Mouse (Mus musculus): ENCODE results near the gene Blnk. TPM values are rescaled to one million over a fixed set of nuclear protein-coding genes. Genes with fewer than 3 reads are reported as not detected.

Blnk gene
- polyA plus RNA-seq, 1 experiment from 2014 or later, result 0.96 TPM

DNA sequence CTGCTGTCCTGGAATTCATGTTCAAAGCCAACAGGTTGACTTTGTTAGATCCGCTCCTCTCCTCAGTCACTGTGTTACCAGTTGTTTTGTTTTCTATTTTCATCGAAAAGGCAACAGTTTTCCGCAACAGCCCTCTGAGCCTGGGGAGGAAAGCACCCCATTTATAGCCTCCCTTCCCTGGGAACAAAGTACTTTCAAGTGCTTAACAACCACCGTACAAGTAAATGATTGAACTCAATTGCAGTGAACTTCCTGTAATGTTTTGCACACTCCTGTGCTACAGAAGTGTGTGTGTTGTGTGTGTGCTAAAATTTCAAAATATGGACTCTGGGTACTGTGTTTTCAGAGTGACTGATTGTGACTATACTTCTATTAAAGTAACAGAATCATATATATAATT is 13.4 kb upstream of the Blnk start:
- ATAC-seq, result no peak
- no peak overlapping the region for H3K9ac ChIP-seq (ENCODE audit: low read depth, low read length)
- 84% methylated on average over 4 of the region's 4 CpGs for WGBS
- no peaks in the 10 kb centered on the region for H3K27me3 ChIP-seq (replicated peaks; ENCODE audit: control insufficient read depth, insufficient read depth, low read length)
- no peaks in the 10 kb centered on the region for H3K36me3 ChIP-seq (ENCODE audit: control insufficient read depth, insufficient read depth, low read length)
- H3K4me3 ChIP-seq (ENCODE audit: low read length), result no peak overlapping the region
- H3K27ac ChIP-seq (ENCODE audit: low read depth, low read length), result no peak overlapping the region
- no peak overlapping the region for H3K4me2 ChIP-seq (ENCODE audit: low read length)
- no peaks in the 10 kb centered on the region for H3K4me1 ChIP-seq (ENCODE audit: control insufficient read depth, insufficient read depth, low read depth, low read length)
- no peaks in the 10 kb centered on the region for H3K9me3 ChIP-seq (ENCODE audit: control insufficient read depth, low read length)

DNA sequence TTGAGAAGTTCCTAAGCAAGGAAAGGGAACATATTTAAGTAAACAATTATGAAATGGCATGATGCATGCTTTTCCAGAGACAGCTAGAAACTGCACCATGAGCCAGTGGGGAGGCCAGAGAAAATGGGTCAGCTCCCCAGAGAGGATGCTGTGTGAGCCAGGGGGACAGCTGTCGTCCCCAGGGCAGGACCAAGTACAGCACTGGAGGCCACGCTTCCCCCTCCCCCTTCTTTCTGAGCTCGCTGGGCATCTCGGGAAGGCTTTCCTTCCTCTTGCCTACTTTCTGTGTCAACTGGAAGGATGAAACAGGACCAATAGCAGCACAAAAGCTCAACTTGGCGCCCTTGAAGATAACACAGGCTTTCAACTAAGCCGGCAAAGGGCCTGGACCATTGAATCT is 13.0 kb upstream of the Blnk start:
- H3K27me3 ChIP-seq (replicated peaks; ENCODE audit: control insufficient read depth, insufficient read depth, low read length), result no peaks in the 10 kb centered on the region
- no peaks in the 10 kb centered on the region for H3K4me1 ChIP-seq (ENCODE audit: control insufficient read depth, insufficient read depth, low read depth, low read length)
- H3K4me2 ChIP-seq (ENCODE audit: low read length), result no peak overlapping the region
- 42% methylated on average over 6 of the region's 6 CpGs for WGBS
- no peaks in the 10 kb centered on the region for H3K36me3 ChIP-seq (ENCODE audit: control insufficient read depth, insufficient read depth, low read length)
- no peak overlapping the region for H3K4me3 ChIP-seq (ENCODE audit: low read length)
- no peak for ATAC-seq
- H3K9me3 ChIP-seq (ENCODE audit: control insufficient read depth, low read length), result no peaks in the 10 kb centered on the region
- no peak overlapping the region for H3K9ac ChIP-seq (ENCODE audit: low read depth, low read length)
- no peak overlapping the region for H3K27ac ChIP-seq (ENCODE audit: low read depth, low read length)

DNA sequence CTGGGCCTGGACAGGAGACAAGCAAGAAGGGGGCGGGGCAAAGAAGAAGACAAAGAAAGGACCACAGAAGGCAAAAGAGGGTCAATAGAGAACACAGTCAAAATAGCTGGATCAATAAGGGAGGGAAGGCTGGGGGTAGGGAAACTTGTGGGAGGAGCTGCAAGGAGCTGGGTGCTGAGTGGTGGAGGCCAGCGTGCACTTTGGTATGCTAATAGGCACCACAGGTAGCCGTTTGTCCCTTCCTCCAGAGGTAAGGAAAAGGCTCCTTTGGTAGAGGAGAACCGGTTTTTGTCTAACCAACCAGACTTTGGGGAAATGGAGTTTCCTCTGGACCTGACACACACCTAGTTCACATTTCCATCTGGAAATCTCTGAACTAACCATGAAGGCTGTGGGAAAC is 12.3 kb upstream of the Blnk start:
- no peaks in the 10 kb centered on the region for H3K9me3 ChIP-seq (ENCODE audit: control insufficient read depth, low read length)
- H3K9ac ChIP-seq (ENCODE audit: low read depth, low read length), result no peak overlapping the region
- no peak overlapping the region for H3K27ac ChIP-seq (ENCODE audit: low read depth, low read length)
- no peaks in the 10 kb centered on the region for H3K27me3 ChIP-seq (replicated peaks; ENCODE audit: control insufficient read depth, insufficient read depth, low read length)
- no peaks in the 10 kb centered on the region for H3K36me3 ChIP-seq (ENCODE audit: control insufficient read depth, insufficient read depth, low read length)
- H3K4me2 ChIP-seq (ENCODE audit: low read length), result no peak overlapping the region
- WGBS, result 16% methylated on average over 4 of the region's 4 CpGs
- no peaks in the 10 kb centered on the region for H3K4me1 ChIP-seq (ENCODE audit: control insufficient read depth, insufficient read depth, low read depth, low read length)
- no peak overlapping the region for H3K4me3 ChIP-seq (ENCODE audit: low read length)
- no peak for ATAC-seq

DNA sequence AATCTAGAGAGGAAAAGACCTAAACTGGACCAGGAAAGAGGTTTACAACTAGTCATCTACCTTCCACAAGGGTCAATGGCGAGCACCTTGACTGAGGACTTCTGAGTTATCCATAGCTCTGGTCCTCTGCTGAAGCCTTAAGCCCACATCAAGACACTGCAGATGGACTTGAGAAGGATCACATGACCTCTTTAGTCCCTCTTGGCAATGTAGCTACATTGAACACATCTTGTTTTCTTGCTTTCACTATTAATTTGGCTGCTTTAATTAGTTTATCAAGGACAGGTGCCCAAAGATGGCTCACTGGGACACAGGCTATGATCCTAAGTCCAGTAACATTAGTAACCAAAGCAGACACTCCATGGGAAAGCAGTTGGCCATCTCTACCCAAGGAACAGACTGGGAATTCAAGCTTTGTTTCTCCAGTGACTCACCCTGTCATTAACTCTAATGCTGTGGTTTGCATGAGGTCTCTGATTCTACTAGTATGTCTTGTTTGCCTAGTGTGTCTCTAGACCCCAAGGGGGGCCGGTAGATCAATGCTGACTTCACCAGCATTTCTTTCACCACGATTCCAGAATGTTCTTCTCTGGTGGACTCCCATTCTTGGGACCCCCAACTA is 9.5 kb upstream of the Blnk start:
- H3K9me3 ChIP-seq (ENCODE audit: control insufficient read depth, low read length), result no peaks in the 10 kb centered on the region
- ATAC-seq, result no peak
- H3K4me3 ChIP-seq (ENCODE audit: low read length), result no peak overlapping the region
- no peaks in the 10 kb centered on the region for H3K4me1 ChIP-seq (ENCODE audit: control insufficient read depth, insufficient read depth, low read depth, low read length)
- H3K9ac ChIP-seq (ENCODE audit: low read depth, low read length), result no peak overlapping the region
- no peak overlapping the region for H3K27ac ChIP-seq (ENCODE audit: low read depth, low read length)
- H3K4me2 ChIP-seq (ENCODE audit: low read length), result no peak overlapping the region
- no peaks in the 10 kb centered on the region for H3K36me3 ChIP-seq (ENCODE audit: control insufficient read depth, insufficient read depth, low read length)
- H3K27me3 ChIP-seq (replicated peaks; ENCODE audit: control insufficient read depth, insufficient read depth, low read length), result no peaks in the 10 kb centered on the region
- WGBS, result 96% methylated on average over 3 of the region's 3 CpGs

DNA sequence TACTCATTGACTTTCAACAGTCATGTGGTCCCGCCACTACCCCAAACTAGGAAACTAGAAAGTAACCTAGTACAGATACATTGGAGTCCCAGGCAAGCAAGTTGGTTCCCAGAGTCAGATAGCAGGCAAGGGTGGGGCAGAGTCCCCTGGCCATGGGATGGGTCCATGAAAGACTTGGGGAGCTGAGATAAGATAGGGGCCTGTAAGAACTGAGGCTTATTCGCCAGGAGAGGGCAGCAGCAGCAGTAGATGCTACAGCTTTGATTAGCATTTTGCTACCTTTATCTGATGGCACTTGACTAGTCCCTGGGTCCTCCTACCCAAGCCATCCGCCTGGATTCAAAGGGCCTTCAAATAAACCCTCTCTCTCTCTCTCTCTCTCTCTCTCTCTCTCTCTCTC is 5.2 kb upstream of the Blnk start:
- WGBS, result 74% methylated on average over 3 of the region's 3 CpGs
- H3K4me3 ChIP-seq (ENCODE audit: low read length), result no peak overlapping the region
- no peaks in the 10 kb centered on the region for H3K36me3 ChIP-seq (ENCODE audit: control insufficient read depth, insufficient read depth, low read length)
- H3K9me3 ChIP-seq (ENCODE audit: control insufficient read depth, low read length), result no peaks in the 10 kb centered on the region
- no peaks in the 10 kb centered on the region for H3K27me3 ChIP-seq (replicated peaks; ENCODE audit: control insufficient read depth, insufficient read depth, low read length)
- H3K4me2 ChIP-seq (ENCODE audit: low read length), result no peak overlapping the region
- no peak for ATAC-seq
- H3K27ac ChIP-seq (ENCODE audit: low read depth, low read length), result no peak overlapping the region
- no peaks in the 10 kb centered on the region for H3K4me1 ChIP-seq (ENCODE audit: control insufficient read depth, insufficient read depth, low read depth, low read length)
- H3K9ac ChIP-seq (ENCODE audit: low read depth, low read length), result no peak overlapping the region

DNA sequence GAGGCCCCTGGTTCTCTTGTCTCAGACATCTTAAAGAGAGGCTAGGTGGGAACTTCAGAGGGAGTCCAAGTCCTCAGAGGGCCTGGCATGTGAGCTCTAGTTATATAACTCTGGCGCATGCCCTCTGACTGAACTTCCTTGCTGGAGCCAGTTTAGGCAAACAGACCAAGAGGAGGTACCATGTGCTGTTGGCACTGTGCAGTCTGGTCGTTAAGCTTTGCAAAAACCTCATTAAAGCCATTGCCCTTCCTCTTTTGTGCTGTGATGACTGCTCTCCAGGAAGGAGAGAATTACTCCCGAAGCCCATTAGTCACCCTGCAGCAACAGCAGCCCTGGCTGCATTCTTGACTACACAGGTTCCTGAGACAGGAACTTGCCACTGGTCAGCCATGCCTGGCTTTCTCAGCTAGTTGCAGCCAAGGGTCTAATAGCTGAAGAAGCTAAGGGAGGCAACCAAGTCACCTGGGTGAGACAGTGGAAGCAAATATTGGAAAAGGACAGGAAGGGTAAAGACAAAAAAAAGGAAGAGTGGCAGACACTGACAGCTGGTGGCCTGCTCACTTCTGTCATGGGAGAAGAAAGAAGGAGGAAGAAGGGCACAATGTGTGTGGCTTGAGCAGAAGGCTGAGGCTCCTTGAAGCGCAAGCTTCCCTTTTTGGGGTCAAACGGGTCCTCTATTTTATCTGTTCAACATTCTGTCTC is 4.3 kb upstream of the Blnk start:
- no peak for ATAC-seq
- H3K9me3 ChIP-seq (ENCODE audit: control insufficient read depth, low read length), result no peaks in the 10 kb centered on the region
- no peak overlapping the region for H3K9ac ChIP-seq (ENCODE audit: low read depth, low read length)
- H3K27ac ChIP-seq (ENCODE audit: low read depth, low read length), result no peak overlapping the region
- no peaks in the 10 kb centered on the region for H3K27me3 ChIP-seq (replicated peaks; ENCODE audit: control insufficient read depth, insufficient read depth, low read length)
- H3K4me1 ChIP-seq (ENCODE audit: control insufficient read depth, insufficient read depth, low read depth, low read length), result no peaks in the 10 kb centered on the region
- no peak overlapping the region for H3K4me2 ChIP-seq (ENCODE audit: low read length)
- H3K36me3 ChIP-seq (ENCODE audit: control insufficient read depth, insufficient read depth, low read length), result no peaks in the 10 kb centered on the region
- WGBS, result 63% methylated on average over 5 of the region's 5 CpGs
- H3K4me3 ChIP-seq (ENCODE audit: low read length), result no peak overlapping the region

DNA sequence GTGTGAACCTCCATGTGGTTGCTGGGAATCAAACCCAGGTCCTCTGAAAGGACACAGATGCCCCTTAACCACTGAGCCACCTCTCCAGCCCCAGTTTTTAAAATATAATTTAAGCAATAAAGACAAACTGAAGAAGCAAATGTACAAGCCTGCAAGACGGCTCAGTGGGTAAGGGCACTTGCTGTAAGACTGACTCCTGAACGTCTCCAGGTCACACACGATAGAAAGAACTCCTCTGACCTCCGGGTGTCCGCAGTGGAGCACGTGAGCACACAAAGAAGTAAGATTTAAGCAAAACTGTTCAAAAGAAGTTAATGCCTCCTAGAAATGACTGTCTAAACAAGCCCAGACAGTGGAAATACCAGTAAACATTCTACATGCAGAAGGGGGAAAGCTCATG is 2.4 kb upstream of the Blnk start:
- Histone ChIP-seq H3K4me1 (ENCODE audit: control insufficient read depth, insufficient read depth, low read depth, low read length) (no peaks in the 10 kb centered on the region), H3K9ac (ENCODE audit: low read depth, low read length) (no peak overlapping the region), H3K36me3 (ENCODE audit: control insufficient read depth, insufficient read depth, low read length) (no peaks in the 10 kb centered on the region), H3K4me2 (ENCODE audit: low read length) (no peak overlapping the region), H3K4me3 (ENCODE audit: low read length) (no peak overlapping the region), H3K27ac (ENCODE audit: low read depth, low read length) (no peak overlapping the region), H3K27me3 (replicated peaks; ENCODE audit: control insufficient read depth, insufficient read depth, low read length) (no peaks in the 10 kb centered on the region), H3K9me3 (ENCODE audit: control insufficient read depth, low read length) (no peaks in the 10 kb centered on the region)
- WGBS, result 89% methylated on average over 6 of the region's 6 CpGs
- no peak for ATAC-seq

DNA sequence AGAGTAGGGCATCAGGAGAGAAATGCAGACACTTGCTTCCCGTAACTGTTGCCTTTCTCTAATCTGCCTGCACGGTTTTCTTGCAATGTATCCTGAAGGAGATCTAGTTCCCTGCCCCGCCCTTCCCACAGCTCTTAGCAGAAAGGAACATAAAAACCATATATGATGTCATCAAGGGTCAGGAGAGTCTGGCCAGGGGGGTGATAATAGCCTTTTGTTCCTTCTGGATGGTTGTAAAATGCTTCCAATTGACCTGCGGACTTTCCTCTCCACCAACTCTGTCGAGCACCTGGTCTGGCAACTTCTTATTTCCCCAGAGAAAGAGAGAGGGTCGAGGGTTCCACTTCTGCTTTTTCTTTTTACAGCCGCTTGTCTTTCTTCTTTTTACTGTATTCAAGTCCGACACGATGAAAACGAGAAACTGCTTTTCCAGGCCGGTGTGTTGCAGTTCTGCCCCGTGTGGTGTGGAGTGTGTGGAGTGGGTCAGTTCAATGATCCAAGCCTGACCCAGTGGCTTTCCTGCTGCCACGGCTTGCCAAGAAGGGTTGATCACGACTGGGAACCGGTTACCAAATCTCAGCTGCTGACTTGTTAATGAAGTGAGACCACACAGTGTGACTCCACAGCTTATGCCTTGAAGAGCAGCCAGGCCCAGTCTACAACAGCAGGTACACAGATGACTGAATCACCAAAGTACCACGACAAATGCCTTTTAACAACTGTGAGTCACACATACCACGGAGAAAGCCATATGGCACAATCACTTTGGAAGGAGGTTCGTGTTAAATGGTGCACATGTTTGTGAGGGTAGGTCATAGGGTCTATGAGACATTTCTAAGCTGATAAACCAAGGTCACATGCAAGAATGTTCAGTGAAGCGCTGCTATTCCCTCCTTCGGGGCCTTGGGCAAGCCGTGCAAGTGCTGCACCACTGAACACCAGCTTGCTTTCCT is 1.4 kb upstream of the Blnk start:
- 55% methylated on average over 21 of the region's 21 CpGs for WGBS
- Histone ChIP-seq H3K36me3 (ENCODE audit: control insufficient read depth, insufficient read depth, low read length) (no peaks in the 10 kb centered on the region), H3K4me2 (ENCODE audit: low read length) (no peak overlapping the region), H3K9me3 (ENCODE audit: control insufficient read depth, low read length) (no peaks in the 10 kb centered on the region), H3K4me3 (ENCODE audit: low read length) (no peak overlapping the region), H3K27me3 (replicated peaks; ENCODE audit: control insufficient read depth, insufficient read depth, low read length) (no peaks in the 10 kb centered on the region), H3K9ac (ENCODE audit: low read depth, low read length) (no peak overlapping the region), H3K4me1 (ENCODE audit: control insufficient read depth, insufficient read depth, low read depth, low read length) (no peaks in the 10 kb centered on the region), H3K27ac (ENCODE audit: low read depth, low read length) (no peak overlapping the region)
- peak; percentile 80 for ATAC-seq

DNA sequence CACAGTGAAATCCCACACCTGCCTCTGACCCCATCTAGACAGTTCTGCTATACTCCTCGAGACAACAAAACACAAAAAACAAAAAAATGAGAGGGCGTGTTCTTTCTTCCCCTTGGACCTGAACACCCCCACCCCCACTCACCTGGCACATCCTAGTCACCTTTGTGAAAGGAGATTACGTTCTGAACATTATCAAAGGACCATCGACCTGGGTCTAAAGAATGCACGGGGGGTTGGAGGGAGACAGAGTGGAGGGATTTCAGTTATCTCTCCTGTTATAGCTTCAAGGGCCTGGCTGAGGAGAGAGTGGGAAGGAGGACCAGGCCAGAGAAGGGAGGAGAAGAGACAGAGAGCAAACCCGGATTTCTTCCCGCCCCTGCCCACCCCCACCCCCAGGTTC is 576 bp upstream of the Blnk start:
- Histone ChIP-seq H3K27me3 (replicated peaks; ENCODE audit: control insufficient read depth, insufficient read depth, low read length) (no peaks in the 10 kb centered on the region), H3K9ac (ENCODE audit: low read depth, low read length) (no peak overlapping the region), H3K36me3 (ENCODE audit: control insufficient read depth, insufficient read depth, low read length) (no peaks in the 10 kb centered on the region), H3K27ac (ENCODE audit: low read depth, low read length) (no peak overlapping the region), H3K4me3 (ENCODE audit: low read length) (no peak overlapping the region), H3K4me2 (ENCODE audit: low read length) (no peak overlapping the region), H3K4me1 (ENCODE audit: control insufficient read depth, insufficient read depth, low read depth, low read length) (no peaks in the 10 kb centered on the region), H3K9me3 (ENCODE audit: control insufficient read depth, low read length) (no peaks in the 10 kb centered on the region)
- ATAC-seq, result no peak
- WGBS, result 80% methylated on average over 7 of the region's 7 CpGs
